Mouse (Mus musculus): ENCODE measurements around the gene Zg16. TPM values are rescaled to one million over a fixed set of nuclear protein-coding genes. Genes with fewer than 3 reads are reported as not detected.

Zg16 gene
- polyA plus RNA-seq, 1 experiment from 2014 or later: 0.30 TPM

Small RNA genes within 50 kb of the gene (microRNA-seq; reads per million reads assigned to microRNA genes)
- not detected for gene Gm44343

Other genes starting within 250 kb of the Zg16 start
- 0.86 and 1.2 TPM in 2 replicates for gene Doc2a, start 239.9 kb downstream of the Zg16 start, polyA plus RNA-seq (2014; fragmentation: Nextera tagmentation; extraction: Ambion mirVana)
- gene Hirip3, start 225.4 kb downstream of the Zg16 start, polyA plus RNA-seq (2014; fragmentation: Nextera tagmentation; extraction: Ambion mirVana): 19.0 and 19.5 TPM in 2 replicates
- gene Ino80e, start 225.0 kb downstream of the Zg16 start, polyA plus RNA-seq (2014; fragmentation: Nextera tagmentation; extraction: Ambion mirVana): 82.6 and 84.6 TPM in 2 replicates
- gene Taok2, start 202.6 kb downstream of the Zg16 start, polyA plus RNA-seq (2014; fragmentation: Nextera tagmentation; extraction: Ambion mirVana): 26.6 and 29.7 TPM in 2 replicates
- 29.5 and 31.7 TPM in 2 replicates for gene Tmem219, start 164.4 kb downstream of the Zg16 start, polyA plus RNA-seq (2014; fragmentation: Nextera tagmentation; extraction: Ambion mirVana)
- 13.1 TPM in 2 replicates for gene Kctd13, start 158.4 kb downstream of the Zg16 start, polyA plus RNA-seq (2014; fragmentation: Nextera tagmentation; extraction: Ambion mirVana)
- 0.39 and 0.65 TPM in 2 replicates for gene Asphd1, start 137.7 kb downstream of the Zg16 start, polyA plus RNA-seq (2014; fragmentation: Nextera tagmentation; extraction: Ambion mirVana)
- gene Sez6l2, start 136.8 kb downstream of the Zg16 start, polyA plus RNA-seq (2014; fragmentation: Nextera tagmentation; extraction: Ambion mirVana): 3.2 and 3.8 TPM in 2 replicates
- 105 and 109 TPM in 2 replicates for gene Cdipt, start 111.4 kb downstream of the Zg16 start, polyA plus RNA-seq (2014; fragmentation: Nextera tagmentation; extraction: Ambion mirVana)
- gene Cdiptos, start 111.2 kb downstream of the Zg16 start, polyA plus RNA-seq (2014; fragmentation: Nextera tagmentation; extraction: Ambion mirVana): 2.2 and 2.5 TPM in 2 replicates
- gene Mvp, start 72.7 kb downstream of the Zg16 start, polyA plus RNA-seq (2014; fragmentation: Nextera tagmentation; extraction: Ambion mirVana): 27.4 and 29.6 TPM in 2 replicates
- 0.45 and 0.86 TPM in 2 replicates for gene Pagr1b, start 70.8 kb downstream of the Zg16 start, polyA plus RNA-seq (2014; fragmentation: Nextera tagmentation; extraction: Ambion mirVana)
- gene Pagr1a, start 70.0 kb downstream of the Zg16 start, polyA plus RNA-seq (2014; fragmentation: Nextera tagmentation; extraction: Ambion mirVana): 43.9 and 47.7 TPM in 2 replicates
- 41.8 and 46.3 TPM in 2 replicates for gene Gm42742, start 66.2 kb downstream of the Zg16 start, polyA plus RNA-seq (2014; fragmentation: Nextera tagmentation; extraction: Ambion mirVana)
- 9.2 and 9.5 TPM in 2 replicates for gene Prrt2, start 66.1 kb downstream of the Zg16 start, polyA plus RNA-seq (2014; fragmentation: Nextera tagmentation; extraction: Ambion mirVana)
- gene Maz, start 60.3 kb downstream of the Zg16 start, polyA plus RNA-seq (2014; fragmentation: Nextera tagmentation; extraction: Ambion mirVana): 55.1 and 61.9 TPM in 2 replicates
- 115 and 129 TPM in 2 replicates for gene Kif22, start 44.9 kb downstream of the Zg16 start, polyA plus RNA-seq (2014; fragmentation: Nextera tagmentation; extraction: Ambion mirVana)
- 2.6 and 3.9 TPM in 2 replicates for gene AI467606, start 4.0 kb upstream of the Zg16 start, polyA plus RNA-seq (2014; fragmentation: Nextera tagmentation; extraction: Ambion mirVana)
- 2.9 TPM in 2 replicates for gene Qprt, start 34.9 kb upstream of the Zg16 start, polyA plus RNA-seq (2014; fragmentation: Nextera tagmentation; extraction: Ambion mirVana)
- gene Spn, start 50.5 kb upstream of the Zg16 start, polyA plus RNA-seq (2014; fragmentation: Nextera tagmentation; extraction: Ambion mirVana): 0.22 and 0.39 TPM in 2 replicates
- gene Cd2bp2, start 108.7 kb upstream of the Zg16 start, polyA plus RNA-seq (2014; fragmentation: Nextera tagmentation; extraction: Ambion mirVana): 44.4 and 46.9 TPM in 2 replicates
- gene Tbc1d10b, start 121.1 kb upstream of the Zg16 start, polyA plus RNA-seq (2014; fragmentation: Nextera tagmentation; extraction: Ambion mirVana): 21.3 and 21.4 TPM in 2 replicates
- gene Mylpf, start 121.6 kb upstream of the Zg16 start, polyA plus RNA-seq (2014; fragmentation: Nextera tagmentation; extraction: Ambion mirVana): 10.8 and 12.9 TPM in 2 replicates
- gene Zfp553, start 145.7 kb upstream of the Zg16 start, polyA plus RNA-seq (2014; fragmentation: Nextera tagmentation; extraction: Ambion mirVana): 16.8 and 18.5 TPM in 2 replicates
- gene Sept1, start 145.8 kb upstream of the Zg16 start, polyA plus RNA-seq (2014; fragmentation: Nextera tagmentation; extraction: Ambion mirVana): 12.9 and 14.4 TPM in 2 replicates
- gene Zfp771, start 156.9 kb upstream of the Zg16 start, polyA plus RNA-seq (2014; fragmentation: Nextera tagmentation; extraction: Ambion mirVana): 47.6 and 52.2 TPM in 2 replicates
- 280 and 305 TPM in 2 replicates for gene Dctpp1, start 173.4 kb upstream of the Zg16 start, polyA plus RNA-seq (2014; fragmentation: Nextera tagmentation; extraction: Ambion mirVana)
- gene Sephs2, start 186.7 kb upstream of the Zg16 start, polyA plus RNA-seq (2014; fragmentation: Nextera tagmentation; extraction: Ambion mirVana): 153 and 183 TPM in 2 replicates
- 1.6 and 2.1 TPM in 2 replicates for gene Itgal, start 208.9 kb upstream of the Zg16 start, polyA plus RNA-seq (2014; fragmentation: Nextera tagmentation; extraction: Ambion mirVana)

Measured in intestine, embryonic 14.5 days (tissue).